Mouse (Mus musculus) ES-Bruce4 (cell line): ENCODE measurements at regions not wholly inside any gene's neighbourhood (a gene's known extent, or its start where the extent isn't known, plus 50 kb on each side); places are given as distances from the start of the nearest gene placed in this dataset.

ENCODE experiments used
- H3K27ac ChIP-seq: 2 replicates; pipeline ENCODE4 v1.5.1; 2012; ENCODE audit warnings: low read length, inconsistent platforms; ENCODE audit not compliant: insufficient read depth
- H3K27me3 ChIP-seq: 2 replicates; pipeline ENCODE4 v1.6.1; 2012; ENCODE audit warnings: mild to moderate bottlenecking, low read length, inconsistent platforms; ENCODE audit not compliant: control insufficient read depth, poor library complexity, insufficient read depth, severe bottlenecking
- H3K36me3 ChIP-seq: 2 replicates; pipeline ENCODE4 v1.6.1; 2012; ENCODE audit warnings: inconsistent platforms, mild to moderate bottlenecking, low read length, moderate library complexity; ENCODE audit not compliant: control insufficient read depth, poor library complexity, insufficient read depth, severe bottlenecking
- H3K4me1 ChIP-seq: one replicate; pipeline ENCODE4 v1.8.1; 2011; ENCODE audit warnings: low read length; ENCODE audit not compliant: control insufficient read depth, insufficient read depth
- H3K4me3 ChIP-seq: 2 replicates; pipeline ENCODE4 v1.5.1; 2011; ENCODE audit warnings: low read depth, mild to moderate bottlenecking, low read length
- H3K9ac ChIP-seq: 2 replicates; pipeline ENCODE4 v1.6.1; 2012; ENCODE audit warnings: low read depth, mild to moderate bottlenecking, inconsistent platforms; ENCODE audit not compliant: poor library complexity, severe bottlenecking
- H3K9me3 ChIP-seq: replicated peaks from 2 replicates; pipeline ENCODE4 v1.6.1; 2012; ENCODE audit warnings: mild to moderate bottlenecking, low read length, inconsistent platforms; ENCODE audit not compliant: control insufficient read depth, poor library complexity, insufficient read depth, severe bottlenecking
- CTCF ChIP-seq: IDR thresholded peaks from one replicate; pipeline ENCODE4 v1.8.1; 2011; ENCODE audit warnings: low read depth, low read length
- EP300 ChIP-seq: IDR thresholded peaks from 2 replicates; pipeline ENCODE4 v1.6.1; 2011; ENCODE audit warnings: low read depth, low read length; ENCODE audit not compliant: insufficient read depth
- POLR2A ChIP-seq: IDR thresholded peaks from one replicate; pipeline ENCODE4 v1.8.1; 2011; ENCODE audit warnings: low read length; ENCODE audit not compliant: insufficient read depth

GRCm38 (mm10) chr1:73205788-73206187 is 190.1 kb upstream of the Tnp1 start:
- H3K4me3 ChIP-seq: no peak overlapping the region
- H3K4me1 ChIP-seq: no peaks in the 10 kb centered on the region
- no peak overlapping the region for H3K9ac ChIP-seq
- H3K27ac ChIP-seq: no peak overlapping the region
- no peak for TF ChIP-seq EP300
- no peak for TF ChIP-seq CTCF
- no peak for TF ChIP-seq POLR2A
- H3K27me3 ChIP-seq: no peaks in the 10 kb centered on the region; the same call in 1 of the 2 replicates
- H3K36me3 ChIP-seq: no peaks in the 10 kb centered on the region
- H3K9me3 ChIP-seq: no peaks in the 10 kb centered on the region

GRCm38 (mm10) chr1:73200112-73200511 is 184.4 kb upstream of the Tnp1 start:
- H3K4me1 ChIP-seq: no peaks in the 10 kb centered on the region
- no peak overlapping the region for H3K27ac ChIP-seq
- no peak overlapping the region for H3K4me3 ChIP-seq
- H3K9me3 ChIP-seq: no peaks in the 10 kb centered on the region
- H3K27me3 ChIP-seq: no peaks in the 10 kb centered on the region; the same call in 1 of the 2 replicates
- TF ChIP-seq EP300: no peak
- no peak for TF ChIP-seq CTCF
- TF ChIP-seq POLR2A: no peak
- no peak overlapping the region for H3K9ac ChIP-seq
- H3K36me3 ChIP-seq: no peaks in the 10 kb centered on the region

- H3K4me3 ChIP-seq: no peak overlapping the region
- no peak overlapping the region for H3K27ac ChIP-seq
- no peaks in the 10 kb centered on the region; the same call in 1 of the 2 replicates for H3K27me3 ChIP-seq
- no peaks in the 10 kb centered on the region for H3K4me1 ChIP-seq
- H3K9ac ChIP-seq: no peak overlapping the region
- no peaks in the 10 kb centered on the region for H3K36me3 ChIP-seq
- TF ChIP-seq EP300: no peak
- TF ChIP-seq CTCF: no peak
- TF ChIP-seq POLR2A: no peak
- H3K9me3 ChIP-seq: no peaks in the 10 kb centered on the region
Observed at GRCm38 (mm10) chr1:73190832-73191231, 175.1 kb upstream of the Tnp1 start.

- Histone ChIP-seq H3K4me3 (no peak overlapping the region), H3K4me1 (no peaks in the 10 kb centered on the region), H3K9ac (no peak overlapping the region), H3K9me3 (no peaks in the 10 kb centered on the region), H3K36me3 (no peaks in the 10 kb centered on the region), H3K27me3 (no peaks in the 10 kb centered on the region), H3K27ac (no peak overlapping the region)
- TF ChIP-seq CTCF (no peak), POLR2A (no peak), EP300 (no peak)
Observed at GRCm38 (mm10) chr1:73188796-73189195, 173.1 kb upstream of the Tnp1 start.

- no peaks in the 10 kb centered on the region for H3K9me3 ChIP-seq
- no peak overlapping the region for H3K27ac ChIP-seq
- H3K36me3 ChIP-seq: no peaks in the 10 kb centered on the region
- no peak overlapping the region for H3K4me3 ChIP-seq
- no peaks in the 10 kb centered on the region for H3K27me3 ChIP-seq
- TF ChIP-seq CTCF: no peak
- no peak for TF ChIP-seq POLR2A
- no peak for TF ChIP-seq EP300
- no peaks in the 10 kb centered on the region for H3K4me1 ChIP-seq
- H3K9ac ChIP-seq: no peak overlapping the region
Observed at GRCm38 (mm10) chr1:73184477-73184876, 168.8 kb upstream of the Tnp1 start.

- no peak overlapping the region for H3K4me3 ChIP-seq
- H3K9me3 ChIP-seq: no peaks in the 10 kb centered on the region
- no peaks in the 10 kb centered on the region for H3K36me3 ChIP-seq
- H3K4me1 ChIP-seq: no peaks in the 10 kb centered on the region
- no peaks in the 10 kb centered on the region for H3K27me3 ChIP-seq
- no peak overlapping the region for H3K9ac ChIP-seq
- TF ChIP-seq EP300 (no peak), CTCF (no peak), POLR2A (no peak)
- H3K27ac ChIP-seq: no peak overlapping the region
Observed at GRCm38 (mm10) chr1:73178810-73179209, 163.1 kb upstream of the Tnp1 start.
